Mouse (Mus musculus) liver, postnatal 0 days (tissue): Measurements from ENCODE around the gene Kxd1. TPM values are rescaled to one million over a fixed set of nuclear protein-coding genes. Genes with fewer than 3 reads are reported as not detected.

Experiments
- ATAC-seq: fragments of 200-750 bp; cut with Nextera tagmentation; 2 replicates; pipeline ENCODE4 v1.8.0; 2017; ENCODE audit warnings: mild to moderate bottlenecking, moderate library complexity
- DNase-seq: peaks from one replicate; pipeline ENCODE4 v3.0.0-alpha.2; 2016
- H3K27ac ChIP-seq: fragments of 300-500 bp; sonication (generic); 2 replicates; pipeline ENCODE4 v1.5.1; 2014; ENCODE audit warnings: antibody characterized with exemption, moderate library complexity, mild to moderate bottlenecking, low read depth
- H3K27me3 ChIP-seq: fragments of 300-500 bp; sonication (generic); 2 replicates; pipeline ENCODE4 v1.6.1; 2014; ENCODE audit warnings: low read length, control low read depth, mixed read lengths; ENCODE audit not compliant: insufficient read depth
- H3K36me3 ChIP-seq: fragments of 300-500 bp; sonication (generic); replicated peaks from 2 replicates; pipeline ENCODE4 v1.6.1; 2014; ENCODE audit warnings: mild to moderate bottlenecking, control low read depth, low read length, moderate library complexity, mixed read lengths; ENCODE audit not compliant: insufficient read depth
- H3K4me1 ChIP-seq: fragments of 300-500 bp; sonication (generic); 2 replicates; pipeline ENCODE4 v1.6.1; 2014; ENCODE audit warnings: antibody characterized with exemption, mild to moderate bottlenecking, control low read depth; ENCODE audit not compliant: insufficient read depth
- H3K4me2 ChIP-seq: fragments of 300-500 bp; sonication (generic); 2 replicates; pipeline ENCODE4 v1.6.1; 2014; ENCODE audit warnings: low read depth, mild to moderate bottlenecking, low read length, moderate library complexity, mixed read lengths
- H3K4me3 ChIP-seq: fragments of 300-500 bp; sonication (generic); 2 replicates; pipeline ENCODE4 v1.5.1; 2014; ENCODE audit warnings: low read depth, low read length
- H3K9ac ChIP-seq: fragments of 300-500 bp; sonication (generic); replicated peaks from 2 replicates; pipeline ENCODE4 v1.6.1; 2014; ENCODE audit warnings: mild to moderate bottlenecking, moderate library complexity
- H3K9me3 ChIP-seq: fragments of 300-500 bp; sonication (generic); 2 replicates; pipeline ENCODE4 v1.6.1; 2016; ENCODE audit warnings: mild to moderate bottlenecking, control low read depth, low read length, mixed read lengths
- CTCF ChIP-seq: sonication (generic); IDR thresholded peaks from 2 replicates; pipeline ENCODE4 v1.5.1; 2016; ENCODE audit warnings: antibody characterized with exemption, low read depth
- EP300 ChIP-seq: IDR thresholded peaks from 2 replicates; pipeline ENCODE4 v1.6.1; 2016; ENCODE audit warnings: antibody characterized with exemption, low read depth, mild to moderate bottlenecking
- WGBS: fragments of 180-500 bp; shearing (Covaris S2); extraction: QIAGEN DNeasy Blood & Tissue Kit; methylation state at CpG from one replicate; pipeline ENCODE4 v1.1.7; 2014; ENCODE audit not compliant: insufficient replicate concordance; 5-methylcytosine and 5-hydroxymethylcytosine counted together
- polyA plus RNA-seq: library from polyadenylated mRNA; unstranded; fragments of >200 nt; fragmentation: Nextera tagmentation; extraction: Ambion mirVana; gene quantifications from 2 replicates; pipeline ENCODE4 v1.2.1, GENCODE M21; 2015

Gene Kxd1
- polyA plus RNA-seq, 1 experiment from 2014 or later, result 43.1 TPM

DNA sequence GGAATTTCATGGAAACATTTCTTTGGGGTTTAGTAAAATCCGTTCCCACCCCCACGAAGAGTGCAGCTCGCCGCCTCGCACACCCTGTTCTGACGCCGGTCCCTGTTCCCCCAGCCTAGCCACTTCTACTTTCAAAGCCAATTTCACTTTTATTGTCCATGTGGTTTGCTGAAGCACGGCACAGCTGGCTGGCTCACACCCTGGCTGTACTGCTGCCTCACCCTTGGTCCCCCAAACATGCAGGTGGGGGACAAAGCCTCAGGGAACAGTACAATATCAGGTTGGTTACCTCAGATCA is 65.3 kb downstream of the Kxd1 start:
- Histone ChIP-seq H3K27ac (no peak overlapping the region), H3K4me2 (no peak overlapping the region), H3K4me1 (peaks cover 11% of the 10 kb centered on the region), H3K36me3 (no peaks in the 10 kb centered on the region), H3K4me3 (no peak overlapping the region), H3K9ac (no peak overlapping the region), H3K27me3 (no peaks in the 10 kb centered on the region), H3K9me3 (no peaks in the 10 kb centered on the region)
- ATAC-seq, result no peak
- TF ChIP-seq CTCF (no peak), EP300 (no peak)
- no peak for DNase-seq
- 88% methylated on average over 8 of the region's 8 CpGs for WGBS

- Histone ChIP-seq H3K9ac (no peak overlapping the region), H3K27ac (no peak overlapping the region), H3K4me3 (no peak overlapping the region), H3K4me2 (no peak overlapping the region), H3K4me1 (peaks cover 6% of the 10 kb centered on the region), H3K9me3 (no peaks in the 10 kb centered on the region), H3K27me3 (no peaks in the 10 kb centered on the region), H3K36me3 (no peaks in the 10 kb centered on the region)
- DNase-seq, result no peak
- 84% methylated on average over 16 of the region's 16 CpGs for WGBS
- TF ChIP-seq EP300, result no peak
- TF ChIP-seq CTCF, result no peak
- no peak for ATAC-seq
These were observed 65.8 kb downstream of the Kxd1 start for GRCm38 (mm10) chr8:70461765-70462515.

GRCm38 (mm10) chr8:70460606-70461005 is 67.2 kb downstream of the Kxd1 start:
- Histone ChIP-seq H3K4me1 (no peaks in the 10 kb centered on the region), H3K27me3 (no peaks in the 10 kb centered on the region), H3K4me2 (no peak overlapping the region), H3K4me3 (no peak overlapping the region), H3K9me3 (no peaks in the 10 kb centered on the region), H3K9ac (no peak overlapping the region), H3K36me3 (no peaks in the 10 kb centered on the region), H3K27ac (no peak overlapping the region)
- WGBS, result 89% methylated on average over 9 of the region's 9 CpGs
- ATAC-seq (no peak), DNase-seq (no peak)
- TF ChIP-seq CTCF (no peak), EP300 (no peak)

DNA sequence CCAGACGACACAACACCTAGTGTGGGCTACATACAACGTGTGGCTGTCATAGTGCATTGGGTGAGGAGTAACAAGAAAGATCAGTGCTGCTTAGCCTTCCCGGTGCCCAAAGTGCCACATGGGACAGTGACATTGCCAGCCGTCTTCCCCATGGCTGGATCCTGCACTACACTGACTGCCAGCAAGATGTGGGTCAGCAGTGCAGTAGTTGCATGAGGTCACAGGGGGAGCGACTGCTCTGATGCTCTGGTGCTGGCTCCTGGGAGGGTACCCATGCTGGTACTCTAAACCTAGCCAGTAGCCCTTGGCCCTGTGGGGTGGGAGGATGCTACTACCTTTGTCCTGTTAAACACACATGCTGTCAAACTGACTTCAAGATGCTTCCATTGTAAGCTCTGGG is 67.6 kb downstream of the Kxd1 start:
- no peaks in the 10 kb centered on the region for H3K27me3 ChIP-seq
- no peak overlapping the region for H3K4me2 ChIP-seq
- no peaks in the 10 kb centered on the region for H3K9me3 ChIP-seq
- ATAC-seq (no peak), DNase-seq (no peak)
- no peaks in the 10 kb centered on the region for H3K36me3 ChIP-seq
- no peak overlapping the region for H3K4me3 ChIP-seq
- 82% methylated on average over 5 of the region's 5 CpGs for WGBS
- H3K27ac ChIP-seq, result no peak overlapping the region
- H3K9ac ChIP-seq, result no peak overlapping the region
- TF ChIP-seq EP300, result no peak
- TF ChIP-seq CTCF, result no peak
- H3K4me1 ChIP-seq, result no peaks in the 10 kb centered on the region

DNA sequence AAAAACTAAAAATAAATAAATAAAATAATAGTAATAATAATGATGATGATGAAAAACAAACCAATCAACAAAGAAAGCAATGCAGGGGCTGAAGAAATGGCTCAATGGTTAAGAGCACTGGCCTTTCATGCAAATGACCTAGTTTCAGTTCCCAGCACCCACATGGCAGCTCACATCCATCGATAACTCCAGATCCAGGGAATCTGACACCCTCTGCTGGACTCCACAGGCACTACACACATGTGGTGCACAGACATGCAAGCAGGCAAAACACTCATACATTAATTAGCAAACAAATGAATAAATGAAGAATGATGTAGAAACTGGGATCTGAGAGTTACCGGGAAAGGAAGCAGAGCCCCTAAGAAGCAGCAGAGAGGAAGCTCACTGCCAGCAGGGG is 68.1 kb downstream of the Kxd1 start:
- Histone ChIP-seq H3K4me2 (no peak overlapping the region), H3K4me1 (no peaks in the 10 kb centered on the region), H3K27me3 (no peaks in the 10 kb centered on the region), H3K9me3 (no peaks in the 10 kb centered on the region), H3K9ac (no peak overlapping the region), H3K4me3 (no peak overlapping the region), H3K36me3 (no peaks in the 10 kb centered on the region), H3K27ac (no peak overlapping the region)
- ATAC-seq (no peak), DNase-seq (no peak)
- 94% methylated on average over 2 of the region's 2 CpGs for WGBS
- TF ChIP-seq EP300, result no peak
- no peak for TF ChIP-seq CTCF

GRCm38 (mm10) chr8:70458462-70458861 is 69.3 kb downstream of the Kxd1 start:
- no peak for DNase-seq

More at GRCm38 (mm10) chr8:70458462-70458861, 69.3 kb downstream of the Kxd1 start:
- Histone ChIP-seq H3K4me3 (no peak overlapping the region), H3K36me3 (no peaks in the 10 kb centered on the region), H3K9ac (no peak overlapping the region), H3K27me3 (no peaks in the 10 kb centered on the region), H3K4me2 (no peak overlapping the region), H3K27ac (no peak overlapping the region), H3K4me1 (no peaks in the 10 kb centered on the region), H3K9me3 (no peaks in the 10 kb centered on the region)
- TF ChIP-seq EP300 (no peak), CTCF (no peak)
- ATAC-seq, result no peak
- 80% methylated on average over 3 of the region's 3 CpGs for WGBS

Other genes with a start within 250 kb of the Kxd1 start
- gene Homer3, start 245.1 kb downstream of the Kxd1 start, polyA plus RNA-seq, result 4.3 and 5.6 TPM in 2 replicates
- gene Ddx49, start 225.5 kb downstream of the Kxd1 start, polyA plus RNA-seq, result 15.2 and 16.3 TPM in 2 replicates
- 162 and 171 TPM in 2 replicates for gene Cope, start 225.4 kb downstream of the Kxd1 start, polyA plus RNA-seq
- 0.12 TPM in 1 of 2 replicates, not detected in the other for gene Cers1, start 212.2 kb downstream of the Kxd1 start, polyA plus RNA-seq
- 0.16 TPM in 1 of 2 replicates, not detected in the other for gene Gdf1, start 198.1 kb downstream of the Kxd1 start, polyA plus RNA-seq
- 6.7 and 7.1 TPM in 2 replicates for gene Upf1, start 174.7 kb downstream of the Kxd1 start, polyA plus RNA-seq
- 3.0 and 4.0 TPM in 2 replicates for gene Comp, start 154.4 kb downstream of the Kxd1 start, polyA plus RNA-seq
- 2.6 and 2.7 TPM in 2 replicates for gene Crtc1, start 88.4 kb downstream of the Kxd1 start, polyA plus RNA-seq
- gene Klhl26, start 51.0 kb downstream of the Kxd1 start, polyA plus RNA-seq, result 4.2 and 5.4 TPM in 2 replicates
- gene Tmem59l, start 40.6 kb downstream of the Kxd1 start, polyA plus RNA-seq, result not detected in 2 replicates
- 0.07 and 0.38 TPM in 2 replicates for gene Crlf1, start 34.8 kb downstream of the Kxd1 start, polyA plus RNA-seq
- gene Rex1bd, start 21.2 kb downstream of the Kxd1 start, polyA plus RNA-seq, result 49.3 and 52.3 TPM in 2 replicates
- 627 and 684 TPM in 2 replicates for gene Uba52, start 17.2 kb downstream of the Kxd1 start, polyA plus RNA-seq
- 141 TPM in 2 replicates for gene Fkbp8, start 232 bp downstream of the Kxd1 start, polyA plus RNA-seq
- 9.5 and 9.7 TPM in 2 replicates for gene Ell, start 11.5 kb upstream of the Kxd1 start, polyA plus RNA-seq
- gene Isyna1, start 66.4 kb upstream of the Kxd1 start, polyA plus RNA-seq, result 18.8 and 21.6 TPM in 2 replicates
- 32.5 and 35.4 TPM in 2 replicates for gene Ssbp4, start 80.9 kb upstream of the Kxd1 start, polyA plus RNA-seq
- gene Lrrc25, start 88.2 kb upstream of the Kxd1 start, polyA plus RNA-seq, result 9.8 and 10.4 TPM in 2 replicates
- gene Gdf15, start 104.5 kb upstream of the Kxd1 start, polyA plus RNA-seq, result 2.1 and 2.3 TPM in 2 replicates
- gene Pgpep1, start 132.4 kb upstream of the Kxd1 start, polyA plus RNA-seq, result 31.0 and 32.2 TPM in 2 replicates
- 98.5 and 103 TPM in 2 replicates for gene Lsm4, start 145.3 kb upstream of the Kxd1 start, polyA plus RNA-seq
- gene Jund, start 171.0 kb upstream of the Kxd1 start, polyA plus RNA-seq, result 19.6 and 38.4 TPM in 2 replicates
- gene Iqcn, start 175.5 kb upstream of the Kxd1 start, polyA plus RNA-seq, result 0.02 TPM in 1 of 2 replicates, not detected in the other
- 0.22 and 0.25 TPM in 2 replicates for gene Gm3336, start 190.6 kb upstream of the Kxd1 start, polyA plus RNA-seq
- gene Pde4c, start 195.8 kb upstream of the Kxd1 start, polyA plus RNA-seq, result 1.6 and 1.8 TPM in 2 replicates
- 3.2 and 3.3 TPM in 2 replicates for gene Rab3a, start 226.7 kb upstream of the Kxd1 start, polyA plus RNA-seq
- gene Mpv17l2, start 233.0 kb upstream of the Kxd1 start, polyA plus RNA-seq, result 36.3 and 39.9 TPM in 2 replicates
- 8.9 and 9.0 TPM in 2 replicates for gene Pik3r2, start 248.8 kb upstream of the Kxd1 start, polyA plus RNA-seq